Mouse (Mus musculus) heart, adult 11 months (tissue): ENCODE measurements around the gene Rubcn.

Source experiments
- DNase-seq: peaks from one replicate; pipeline ENCODE4 v3.0.0; 2022

Gene Rubcn

GRCm38 (mm10) chr16:32867919-32868552 lies 9.5 kb downstream of the Rubcn start:
- DNase-seq, result peak; percentile 100

GRCm38 (mm10) chr16:32866713-32867112 lies 10.9 kb downstream of the Rubcn start:
- DNase-seq, result no peak

GRCm38 (mm10) chr16:32865401-32865800 lies 12.2 kb downstream of the Rubcn start:
- DNase-seq, result no peak

DNA sequence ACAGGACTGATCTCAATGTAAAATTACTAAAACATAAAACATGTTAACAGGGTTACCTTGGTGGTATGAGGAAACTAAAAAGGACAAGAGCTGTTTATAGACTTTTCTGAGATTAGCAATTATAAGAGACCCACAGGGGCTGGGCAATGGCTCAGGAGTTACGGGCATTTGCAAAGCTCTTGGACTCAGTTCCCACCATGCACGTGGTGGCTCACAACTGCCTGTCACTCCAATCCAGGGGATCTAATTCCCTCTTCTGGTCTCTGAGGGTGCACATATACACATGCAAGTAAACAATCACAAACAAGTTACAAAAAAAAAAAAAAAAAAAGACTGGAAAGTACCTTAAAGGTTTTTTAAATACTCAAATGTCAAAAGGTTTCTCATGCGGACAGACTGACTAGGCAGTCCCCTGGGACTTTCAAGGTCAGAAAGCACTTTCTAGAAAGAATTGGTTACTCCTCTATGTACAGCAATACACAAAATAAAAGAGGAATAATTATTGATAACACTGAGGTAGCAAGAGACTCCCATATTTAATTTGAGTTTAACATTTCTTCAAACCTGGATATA lies 15.7 kb downstream of the Rubcn start:
- peak; percentile 70 for DNase-seq

DNA sequence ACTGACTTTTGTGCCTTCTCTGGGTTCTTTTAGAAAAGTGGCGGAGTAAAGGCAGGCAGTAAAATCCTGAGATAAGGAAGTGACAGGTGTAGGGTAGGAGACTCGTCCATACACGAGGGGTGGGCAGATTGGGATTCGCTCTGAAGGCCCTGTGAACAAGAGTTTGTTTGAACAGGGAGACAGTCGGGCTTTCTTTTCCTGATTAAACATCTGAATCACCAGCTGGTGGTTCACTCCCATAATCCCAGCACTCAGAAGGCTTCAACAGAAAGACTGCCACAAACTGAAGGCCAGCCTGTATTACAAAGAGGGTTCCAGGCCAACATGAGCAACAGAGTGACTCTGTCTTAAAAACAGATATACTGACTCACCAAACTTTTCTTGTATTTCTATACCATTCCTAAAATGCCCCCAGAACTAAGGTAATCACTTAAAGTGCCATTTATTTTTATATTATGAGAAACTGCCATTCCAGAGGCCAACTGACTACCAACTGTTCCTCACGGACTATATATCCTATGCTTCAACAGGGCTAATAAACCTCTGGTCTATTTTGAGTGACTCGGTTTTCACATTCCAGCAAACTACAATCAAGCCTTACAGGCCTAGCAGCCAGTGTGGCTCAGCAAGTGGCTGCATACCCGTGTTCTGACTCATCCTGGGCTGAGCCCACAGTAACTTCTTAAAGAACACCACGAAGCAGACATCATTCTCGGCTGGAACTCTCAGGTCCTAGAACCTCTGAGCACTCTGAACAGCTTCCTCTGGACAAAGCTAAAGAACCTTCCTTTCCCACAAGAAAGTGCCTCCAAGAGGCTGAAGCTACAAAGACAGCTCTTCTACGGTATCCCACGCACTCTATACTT lies 18.6 kb downstream of the Rubcn start:
- peak; percentile 96 for DNase-seq

GRCm38 (mm10) chr16:32858356-32858755 lies 19.2 kb downstream of the Rubcn start:
- peak; percentile 93 for DNase-seq

GRCm38 (mm10) chr16:32856751-32857150 lies 20.8 kb downstream of the Rubcn start:
- DNase-seq, result no peak

DNA sequence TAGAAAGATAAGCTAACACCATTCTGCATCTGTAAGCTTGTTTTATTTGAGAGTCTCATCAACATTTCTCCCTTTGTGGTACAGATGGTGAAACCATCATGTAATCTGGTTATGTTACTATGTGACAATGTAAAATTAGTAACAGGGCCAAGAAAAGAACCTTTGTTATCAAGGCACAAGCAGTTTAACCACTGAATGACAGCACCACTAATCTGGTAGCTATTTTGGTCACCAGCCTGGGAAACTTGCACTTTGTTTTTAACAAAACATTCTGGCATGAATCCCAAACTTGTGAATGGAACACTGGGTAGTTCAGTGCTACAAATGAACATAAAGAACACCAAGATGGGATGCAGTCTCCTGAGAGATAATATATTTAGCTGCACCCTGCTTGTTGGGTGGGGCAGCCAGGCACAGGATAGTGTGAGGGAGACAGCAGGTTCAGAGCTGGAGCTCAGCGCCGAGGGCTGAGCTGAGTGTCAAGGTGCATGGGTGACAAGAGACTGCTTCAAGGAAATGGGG lies 23.5 kb downstream of the Rubcn start:
- DNase-seq, result peak; percentile 96

DNA sequence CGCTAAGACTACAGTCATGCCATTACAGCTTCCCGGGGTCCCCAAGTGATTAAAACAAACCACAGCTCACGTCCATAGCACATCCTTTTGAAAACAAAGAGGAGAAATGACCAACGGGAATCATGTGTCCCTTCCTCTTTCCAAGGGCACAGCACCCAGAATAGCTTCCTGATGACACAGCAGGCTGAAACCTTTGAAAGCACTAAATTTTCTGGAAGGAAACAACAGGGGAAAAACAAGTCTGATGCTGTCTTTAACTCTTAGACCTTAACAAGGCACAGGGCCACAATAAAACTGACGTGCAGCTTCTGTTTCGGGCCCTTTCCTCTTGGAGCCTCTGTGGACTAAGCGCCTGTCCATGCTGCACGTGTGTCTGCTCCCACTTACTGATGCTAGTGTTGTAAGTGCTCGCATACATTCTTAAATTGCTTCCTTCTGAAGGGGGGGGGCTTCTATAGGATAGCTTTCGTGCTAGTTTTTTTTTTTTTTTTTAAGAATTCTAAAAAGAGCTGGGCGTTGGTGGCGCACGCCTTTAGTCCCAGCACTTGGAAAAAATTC lies 24.0 kb downstream of the Rubcn start:
- peak; percentile 96 for DNase-seq

GRCm38 (mm10) chr16:32849042-32849830 lies 28.3 kb downstream of the Rubcn start:
- no peak for DNase-seq

DNA sequence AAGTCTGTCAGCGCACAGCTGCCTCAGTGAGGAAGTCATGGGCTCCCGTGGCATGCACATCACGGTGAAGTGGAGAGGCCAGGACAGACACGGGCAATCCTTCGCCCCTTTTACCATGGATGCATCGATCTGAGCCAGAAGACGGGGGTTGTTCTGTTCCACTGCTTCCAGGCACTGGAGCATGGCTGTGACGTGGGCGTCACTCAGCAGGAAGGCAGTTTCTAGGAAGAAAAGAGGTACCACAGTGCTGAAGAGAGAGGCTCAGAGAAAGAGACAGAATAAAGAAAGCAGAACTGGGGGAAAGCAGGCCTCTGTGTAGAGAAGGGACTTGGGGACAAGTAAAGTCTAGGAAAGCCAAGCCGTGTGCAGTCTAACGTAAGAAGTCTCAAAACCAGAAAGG lies 30.5 kb downstream of the Rubcn start:
- DNase-seq, result no peak

DNA sequence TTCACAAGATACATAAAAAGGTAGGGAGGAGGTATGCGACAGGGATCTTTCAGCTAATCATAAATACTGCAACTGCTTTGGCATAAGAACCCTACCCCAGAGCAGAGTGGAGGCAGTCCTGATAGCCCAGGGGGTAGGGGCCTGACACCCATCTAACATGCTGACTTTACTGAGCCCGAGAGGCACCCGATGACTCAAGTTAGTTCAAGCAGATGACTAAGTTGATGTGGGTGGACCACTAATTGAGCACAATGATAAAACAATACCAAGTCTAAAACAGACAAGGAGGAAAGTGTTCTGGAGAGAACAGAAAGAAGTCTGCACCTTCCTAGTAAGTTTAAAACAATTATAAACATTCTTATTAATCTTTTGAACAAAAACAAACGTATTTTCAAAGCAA lies 46.1 kb downstream of the Rubcn start:
- no peak for DNase-seq

GRCm38 (mm10) chr16:32829104-32829503 lies 48.5 kb downstream of the Rubcn start:
- DNase-seq, result no peak

- DNase-seq, result no peak
These were observed 51.0 kb downstream of the Rubcn start for GRCm38 (mm10) chr16:32826521-32826920.

GRCm38 (mm10) chr16:32825380-32825779 lies 52.2 kb downstream of the Rubcn start:
- no peak for DNase-seq

- DNase-seq, result peak; percentile 88
These were observed 53.5 kb downstream of the Rubcn start for GRCm38 (mm10) chr16:32824061-32824460.

DNA sequence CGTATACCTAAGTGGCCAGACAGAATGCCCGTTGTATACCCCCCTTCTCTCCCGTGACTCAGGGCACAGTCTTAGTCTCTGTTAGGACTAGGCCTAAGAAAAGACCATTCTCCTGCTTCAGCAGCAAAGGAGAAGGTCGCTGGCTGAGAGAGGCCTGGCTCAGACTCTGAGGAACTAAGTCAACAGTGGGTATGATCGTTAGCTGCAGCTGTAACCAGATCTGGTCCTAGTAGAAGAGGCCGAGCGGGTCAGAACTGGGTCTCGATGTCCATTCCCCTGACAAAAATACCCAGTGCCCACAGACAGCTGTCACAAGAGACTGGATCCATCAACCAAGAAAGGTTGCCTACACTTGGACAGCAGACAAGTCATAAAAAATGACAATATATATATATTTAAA lies 54.1 kb downstream of the Rubcn start:
- no peak for DNase-seq

DNA sequence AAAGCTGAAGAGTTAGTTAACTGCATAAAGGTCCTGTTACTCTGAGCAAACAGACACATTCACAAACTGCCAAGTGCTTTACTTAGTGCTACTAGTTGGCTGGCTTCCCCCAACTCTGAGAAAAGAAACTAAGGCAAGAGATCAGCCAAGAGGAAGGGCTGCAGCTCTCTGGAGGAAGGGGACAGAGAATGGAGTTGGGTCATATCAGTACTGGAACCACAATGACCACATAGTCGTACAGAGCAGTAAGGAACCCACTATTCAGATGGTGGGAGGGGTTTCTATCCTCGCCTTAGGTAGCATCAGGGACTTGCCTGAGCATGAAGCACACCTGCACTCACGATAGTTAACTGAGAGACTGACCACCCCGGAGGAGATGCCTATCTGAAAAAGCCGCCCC lies 54.7 kb downstream of the Rubcn start:
- DNase-seq, result no peak

DNA sequence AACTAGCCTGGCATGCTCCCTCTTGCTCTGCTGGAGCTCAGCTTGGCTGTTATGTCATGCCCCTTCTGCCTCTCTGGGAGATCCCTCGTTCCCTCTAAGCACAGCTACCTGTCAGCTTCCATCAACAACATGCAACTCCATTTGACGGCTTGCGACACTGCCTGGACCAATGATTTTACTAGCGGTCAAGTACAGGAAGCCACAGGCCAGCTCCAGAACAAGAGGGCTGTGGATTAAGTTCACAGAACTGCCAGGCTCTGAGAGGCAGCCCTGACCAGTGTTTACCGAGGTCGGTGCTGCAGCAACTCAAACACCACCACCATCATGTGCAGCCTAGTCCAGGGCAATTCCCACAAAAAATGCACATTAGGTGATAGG lies 55.1 kb downstream of the Rubcn start:
- DNase-seq, result no peak

GRCm38 (mm10) chr16:32821772-32822449 lies 55.7 kb downstream of the Rubcn start:
- DNase-seq, result peak; percentile 98

GRCm38 (mm10) chr16:32818441-32818840 lies 59.1 kb downstream of the Rubcn start:
- no peak for DNase-seq

GRCm38 (mm10) chr16:32818036-32818435 lies 59.5 kb downstream of the Rubcn start:
- no peak for DNase-seq
